Mouse (Mus musculus) heart, postnatal 14 days (tissue): Measurements from ENCODE around the gene Gm6871. TPM values are rescaled to one million over a fixed set of nuclear protein-coding genes. Genes with fewer than 3 reads are reported as not detected.

Source experiments
- total RNA-seq, 2 experiments: library from RNA; stranded (reverse); gene quantifications; 2 replicates each; pipeline ENCODE4 v1.2.3; 2021

Gene Gm6871
- total RNA-seq, 2 experiments from 2014 or later, result not detected

Other genes starting within 250 kb of the Gm6871 start
- 10 to 100 TPM in 1 of 2 experiments, 1 to 10 TPM in 1; 9.9 to 10.9 TPM for gene AI987944, start 180.3 kb downstream of the Gm6871 start, total RNA-seq
- under 1 TPM; 0.14 to 0.15 TPM for gene Vmn2r57, start 125.0 kb downstream of the Gm6871 start, total RNA-seq
- under 1 TPM; 0.10 to 0.12 TPM for gene Gm20449, start 74.2 kb downstream of the Gm6871 start, total RNA-seq
- 1 to 10 TPM; 5.8 to 6.4 TPM for gene AW146154, start 73.8 kb downstream of the Gm6871 start, total RNA-seq
- 10 to 100 TPM in 1 of 2 experiments, 1 to 10 TPM in 1; 8.1 to 10.5 TPM for gene 2610021A01Rik, start 25.6 kb upstream of the Gm6871 start, total RNA-seq
- gene Zfp788, start 59.5 kb upstream of the Gm6871 start, total RNA-seq, result 1 to 10 TPM; 7.4 to 8.6 TPM